Mouse (Mus musculus) stomach, embryonic 14.5 days (tissue): ENCODE measurements at regions not wholly inside any gene's neighbourhood (a gene's known extent, or its start where the extent isn't known, plus 50 kb on each side); places are given as distances from the start of the nearest gene placed in this dataset.

Experiments
- ATAC-seq: fragments of 200-750 bp; cut with Nextera tagmentation; 2 replicates; pipeline ENCODE4 v1.8.0; 2017; ENCODE audit warnings: low read depth, moderate TSS enrichment; ENCODE audit not compliant: insufficient number of reproducible peaks, insufficient read depth, low FRiP score
- H3K27ac ChIP-seq: fragments of 300-500 bp; sonication (generic); 2 replicates; pipeline ENCODE4 v1.5.1; 2014; ENCODE audit warnings: mild to moderate bottlenecking, low read length, moderate library complexity, mixed read lengths
- H3K27me3 ChIP-seq: fragments of 300-500 bp; sonication (generic); 2 replicates; pipeline ENCODE4 v1.6.1; 2014; ENCODE audit warnings: low read length, control low read depth, mixed read lengths; ENCODE audit not compliant: control insufficient read depth, insufficient read depth
- H3K36me3 ChIP-seq: fragments of 300-500 bp; sonication (generic); 2 replicates; pipeline ENCODE4 v1.6.1; 2014; ENCODE audit warnings: mild to moderate bottlenecking, control low read depth, low read length, moderate library complexity, mixed read lengths; ENCODE audit not compliant: control insufficient read depth, insufficient read depth
- H3K4me1 ChIP-seq: fragments of 300-500 bp; sonication (generic); 2 replicates; pipeline ENCODE4 v1.6.1; 2014; ENCODE audit warnings: low read length, control low read depth, mixed read lengths; ENCODE audit not compliant: control insufficient read depth, insufficient read depth
- H3K4me2 ChIP-seq: fragments of 300-500 bp; sonication (generic); replicated peaks from 2 replicates; pipeline ENCODE4 v1.6.1; 2014; ENCODE audit warnings: low read depth, low read length, control low read depth
- H3K4me3 ChIP-seq: fragments of 300-500 bp; sonication (generic); 2 replicates; pipeline ENCODE4 v1.5.1; 2014; ENCODE audit warnings: low read depth, low read length, control low read depth
- H3K9ac ChIP-seq: fragments of 300-500 bp; sonication (generic); replicated peaks from 2 replicates; pipeline ENCODE4 v1.6.1; 2014; ENCODE audit warnings: low read depth, mild to moderate bottlenecking, control low read depth, low read length, moderate library complexity, mixed read lengths
- H3K9me3 ChIP-seq: fragments of 300-500 bp; sonication (generic); 2 replicates; pipeline ENCODE4 v1.6.1; 2016; ENCODE audit warnings: low read depth, low read length, control low read depth; ENCODE audit not compliant: control insufficient read depth
- WGBS: fragments of 180-500 bp; shearing (Covaris S2); extraction: QIAGEN DNeasy Blood & Tissue Kit; methylation state at CpG from one replicate; pipeline ENCODE4 v1.1.7; 2014; 5-methylcytosine and 5-hydroxymethylcytosine counted together

- no peak overlapping the region for H3K4me3 ChIP-seq
- no peak overlapping the region for H3K4me2 ChIP-seq
- ATAC-seq, result no peak; the same call in 1 of the 2 replicates
- H3K9ac ChIP-seq, result no peak overlapping the region
- H3K27me3 ChIP-seq, result no peaks in the 10 kb centered on the region
- no peak overlapping the region for H3K27ac ChIP-seq
- 28% methylated on average over 3 of the region's 3 CpGs for WGBS
- no peaks in the 10 kb centered on the region for H3K4me1 ChIP-seq
- H3K36me3 ChIP-seq, result no peaks in the 10 kb centered on the region
- no peaks in the 10 kb centered on the region for H3K9me3 ChIP-seq
Observed at GRCm38 (mm10) chr13:34456051-34456450, 111.1 kb upstream of the Slc22a23 start.

GRCm38 (mm10) chr13:34446806-34447205 is 101.8 kb upstream of the Slc22a23 start:
- no peak for ATAC-seq
- H3K36me3 ChIP-seq, result no peaks in the 10 kb centered on the region

DNA sequence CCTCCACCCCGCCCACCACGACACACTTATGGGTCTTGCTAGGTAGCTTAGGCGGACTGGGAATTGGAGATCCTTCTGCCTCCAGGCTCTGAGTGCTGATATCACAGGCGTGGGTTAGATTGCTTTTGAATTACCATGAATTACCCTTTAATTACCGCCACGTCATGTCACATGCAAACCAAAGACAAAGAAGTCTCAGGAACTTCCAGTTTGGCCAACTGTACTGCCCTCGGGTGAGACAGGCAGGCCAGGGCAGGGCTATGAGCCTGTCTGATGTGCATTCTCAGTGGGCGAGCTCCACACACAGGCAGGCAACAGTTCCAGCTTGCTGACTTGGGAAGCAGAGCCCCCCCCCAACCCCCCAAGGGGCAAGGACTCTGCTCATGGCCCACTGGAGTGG is 101.3 kb upstream of the Slc22a23 start:
- ATAC-seq, result no peak
- Histone ChIP-seq H3K27ac (no peak overlapping the region), H3K9ac (no peak overlapping the region), H3K36me3 (no peaks in the 10 kb centered on the region), H3K9me3 (no peaks in the 10 kb centered on the region), H3K4me1 (no peaks in the 10 kb centered on the region), H3K4me2 (no peak overlapping the region), H3K4me3 (no peak overlapping the region), H3K27me3 (no peaks in the 10 kb centered on the region)
- 82% methylated on average over 8 of the region's 8 CpGs for WGBS

More at GRCm38 (mm10) chr13:34446806-34447205, 101.8 kb upstream of the Slc22a23 start:
- H3K27me3 ChIP-seq, result no peaks in the 10 kb centered on the region
- H3K4me3 ChIP-seq, result no peak overlapping the region
- no peak overlapping the region for H3K9ac ChIP-seq
- no peak overlapping the region for H3K4me2 ChIP-seq
- no peak overlapping the region for H3K27ac ChIP-seq
- no peaks in the 10 kb centered on the region for H3K4me1 ChIP-seq
- H3K9me3 ChIP-seq, result no peaks in the 10 kb centered on the region

- no peak overlapping the region for H3K4me3 ChIP-seq
- H3K4me1 ChIP-seq, result no peaks in the 10 kb centered on the region
- no peaks in the 10 kb centered on the region for H3K9me3 ChIP-seq
- no peaks in the 10 kb centered on the region for H3K27me3 ChIP-seq
- ATAC-seq, result no peak
- no peak overlapping the region for H3K27ac ChIP-seq
- no peaks in the 10 kb centered on the region for H3K36me3 ChIP-seq
- H3K9ac ChIP-seq, result no peak overlapping the region
- no peak overlapping the region for H3K4me2 ChIP-seq
- 83% methylated on average over 1 of the region's 1 CpGs for WGBS
Observed at GRCm38 (mm10) chr13:34441347-34441746, 96.4 kb upstream of the Slc22a23 start.

DNA sequence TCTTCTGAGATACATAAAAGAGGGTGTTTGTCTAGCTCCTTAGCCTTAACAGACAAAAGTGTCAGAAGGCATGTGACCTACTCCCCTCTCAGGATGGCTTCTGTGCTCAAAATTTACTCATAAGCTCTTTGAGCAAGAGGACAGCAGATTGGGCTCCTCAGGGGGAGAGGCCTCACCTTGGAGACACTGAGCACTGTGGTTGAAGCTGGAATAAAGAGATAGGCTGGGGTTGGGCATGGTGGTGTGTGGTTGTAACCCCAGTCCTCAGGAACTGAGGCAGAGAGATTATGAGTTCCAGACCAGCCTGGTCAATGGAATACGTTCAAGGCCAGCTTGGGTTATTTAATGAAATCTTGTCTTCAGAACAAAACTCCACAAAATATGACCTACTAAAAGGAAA is 82.5 kb upstream of the Slc22a23 start:
- Histone ChIP-seq H3K36me3 (no peaks in the 10 kb centered on the region), H3K4me2 (no peak overlapping the region), H3K4me1 (no peaks in the 10 kb centered on the region), H3K27me3 (no peaks in the 10 kb centered on the region), H3K4me3 (no peak overlapping the region), H3K9me3 (no peaks in the 10 kb centered on the region), H3K27ac (no peak overlapping the region), H3K9ac (no peak overlapping the region)
- WGBS, result 89% methylated on average over 1 of the region's 1 CpGs
- ATAC-seq, result no peak

- Histone ChIP-seq H3K4me2 (no peak overlapping the region), H3K9ac (no peak overlapping the region), H3K4me3 (no peak overlapping the region), H3K9me3 (no peaks in the 10 kb centered on the region), H3K36me3 (no peaks in the 10 kb centered on the region), H3K4me1 (0 out of 2 replicates have a peak, but pooled peaks cover 8% of the 10 kb centered on the region), H3K27me3 (no peaks in the 10 kb centered on the region), H3K27ac (no peak overlapping the region)
- no peak for ATAC-seq
- WGBS, result 77% methylated on average over 3 of the region's 3 CpGs
Observed at GRCm38 (mm10) chr13:34424921-34425320, 79.9 kb upstream of the Slc22a23 start.

GRCm38 (mm10) chr13:34421644-34422043 is 76.7 kb upstream of the Slc22a23 start:
- Histone ChIP-seq H3K27ac (no peak overlapping the region), H3K4me3 (no peak overlapping the region), H3K36me3 (no peaks in the 10 kb centered on the region), H3K9me3 (no peaks in the 10 kb centered on the region), H3K4me1 (0 out of 2 replicates have a peak, but pooled peaks cover 8% of the 10 kb centered on the region), H3K9ac (no peak overlapping the region), H3K4me2 (no peak overlapping the region), H3K27me3 (no peaks in the 10 kb centered on the region)
- WGBS, result 63% methylated on average over 3 of the region's 3 CpGs
- ATAC-seq, result no peak

GRCm38 (mm10) chr13:34420341-34421156 is 75.6 kb upstream of the Slc22a23 start:
- Histone ChIP-seq H3K4me1 (0 out of 2 replicates have a peak, but pooled peaks cover 8% of the 10 kb centered on the region), H3K9ac (no peak overlapping the region), H3K27ac (no peak overlapping the region), H3K36me3 (no peaks in the 10 kb centered on the region), H3K4me3 (no peak overlapping the region), H3K9me3 (no peaks in the 10 kb centered on the region), H3K4me2 (no peak overlapping the region), H3K27me3 (no peaks in the 10 kb centered on the region)
- 33% methylated on average over 8 of the region's 8 CpGs for WGBS
- ATAC-seq, result no peak

DNA sequence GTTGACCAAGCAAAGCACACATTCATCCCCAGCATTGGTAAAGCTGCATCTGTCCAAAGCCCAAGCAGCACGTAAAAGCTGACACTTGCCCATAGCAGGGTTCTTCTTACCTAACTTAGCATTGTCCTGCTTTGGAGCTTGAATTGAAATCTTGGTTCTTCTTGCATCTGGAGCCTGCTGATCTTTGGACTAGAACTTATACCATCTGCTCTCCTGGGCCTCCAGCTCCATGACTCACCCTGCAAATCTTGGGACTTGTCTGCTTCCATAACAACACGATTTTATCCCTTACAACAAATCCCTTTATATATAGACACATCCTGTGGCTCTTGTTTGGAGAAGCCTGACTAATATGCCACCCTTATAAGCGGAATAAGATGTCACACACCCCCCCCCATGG is 74.1 kb upstream of the Slc22a23 start:
- H3K27me3 ChIP-seq, result no peaks in the 10 kb centered on the region
- no peaks in the 10 kb centered on the region for H3K9me3 ChIP-seq
- no peaks in the 10 kb centered on the region for H3K36me3 ChIP-seq
- 0 out of 2 replicates have a peak, but pooled peaks cover 8% of the 10 kb centered on the region for H3K4me1 ChIP-seq
- H3K4me3 ChIP-seq, result no peak overlapping the region
- H3K4me2 ChIP-seq, result no peak overlapping the region
- WGBS, result 81% methylated on average over 3 of the region's 3 CpGs
- H3K27ac ChIP-seq, result no peak overlapping the region
- no peak for ATAC-seq
- no peak overlapping the region for H3K9ac ChIP-seq
